Mouse (Mus musculus): ENCODE measurements around the gene Olfr310.

Olfr310 gene

GRCm38 (mm10) chr7:86277072-86277471 lies at the start of gene Olfr310:
Gene Olfr310 (minus strand): TSS chr7:86277172.
- no peak for DNase-seq (ENCODE audit: low read depth, low spot score)

DNA sequence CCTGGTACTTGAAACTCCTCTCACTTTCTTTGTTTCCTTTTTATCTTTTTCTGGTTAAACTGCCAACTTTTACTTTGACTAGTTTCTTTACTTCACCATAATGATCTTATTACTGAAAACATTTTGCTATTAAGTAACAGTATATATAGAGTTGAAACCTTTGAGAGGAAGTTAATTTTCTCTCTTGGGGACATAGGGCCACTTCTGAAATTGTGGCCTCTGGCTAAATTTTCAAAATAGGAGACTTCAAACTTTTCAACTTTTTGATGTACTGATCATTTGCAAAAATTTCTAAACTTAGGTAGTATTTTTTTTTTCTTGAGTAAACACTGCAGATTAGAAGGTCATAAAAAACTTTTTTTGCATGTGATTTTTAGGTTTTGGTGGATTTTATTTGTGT lies 48.6 kb upstream of the Olfr310 start, which contains the start of gene Olfr308:
TSS of gene Olfr308 (minus strand) at position 101 of the 400 bp plus-strand sequence.
- DNase-seq (ENCODE audit: low read depth, low spot score) = no peak

DNA sequence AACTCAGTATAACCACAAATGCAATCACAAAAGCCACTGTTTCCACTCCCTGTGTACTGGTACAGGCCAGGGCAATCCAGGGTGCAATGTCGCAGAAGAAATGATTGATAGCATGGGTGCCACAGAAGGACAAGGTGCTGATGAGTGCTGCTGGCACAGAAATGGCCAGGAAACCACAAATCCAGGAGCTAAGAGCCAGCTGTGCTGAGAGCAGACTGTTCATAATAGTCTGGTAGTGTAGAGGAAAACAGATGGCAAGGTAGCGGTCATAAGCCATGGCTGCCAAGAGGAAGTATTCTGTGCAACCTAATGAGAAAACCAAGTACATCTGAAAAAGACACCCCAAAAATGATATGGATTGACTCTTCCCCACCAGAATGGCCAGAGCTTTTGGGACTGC lies 44.4 kb upstream of the Olfr310 start:
- no peak for DNase-seq (ENCODE audit: low read depth, low spot score)

- no peak for DNase-seq (ENCODE audit: low read depth, low spot score)
Observed at GRCm38 (mm10) chr7:86313608-86314007, 36.6 kb upstream of the Olfr310 start, which contains the start of gene Olfr309. Gene Olfr309 (minus strand): TSS chr7:86313708.

- no peak for DNase-seq (ENCODE audit: low read depth, low spot score)
Observed at GRCm38 (mm10) chr7:86246208-86246607, 30.8 kb downstream of the Olfr310 start, which contains the start of gene Vmn2r76. Gene Vmn2r76 (minus strand): TSS chr7:86246308.
